Mouse (Mus musculus): ENCODE measurements at regions not wholly inside any gene's neighbourhood (a gene's known extent, or its start where the extent isn't known, plus 50 kb on each side); places are given as distances from the start of the nearest gene placed in this dataset.

DNA sequence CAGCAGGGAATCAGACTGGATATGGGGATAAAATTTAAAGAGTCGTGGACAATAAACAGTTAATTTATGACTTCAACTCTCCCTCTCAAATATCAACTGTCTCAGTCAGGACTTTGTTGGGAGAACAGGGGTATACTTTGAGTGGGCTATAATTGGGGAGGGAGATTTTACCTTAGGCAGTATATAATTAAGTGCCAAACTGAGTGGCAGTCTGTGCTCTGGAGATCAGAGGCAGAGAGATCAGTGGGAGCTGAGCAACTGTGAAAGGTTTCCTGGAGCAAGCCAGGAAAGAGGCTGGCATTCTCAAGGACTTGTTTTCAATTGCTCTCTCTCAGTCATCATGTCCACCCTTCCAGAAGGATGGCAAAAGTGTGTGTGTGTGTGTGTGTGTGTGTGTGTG, 57.9 kb upstream of the Klhl13 start:
- TF ChIP-seq CTCF (IDR thresholded peaks at IDR 0.05) = no peak
- no peak for TF ChIP-seq EP300 (IDR thresholded peaks at IDR 0.05)
